Mouse (Mus musculus) heart, embryonic 13.5 days (tissue): ENCODE data around the gene Pdzd4. TPM values are rescaled to one million over a fixed set of nuclear protein-coding genes. Genes with fewer than 3 reads are reported as not detected.

Experiments
- ATAC-seq: fragments of 200-750 bp; cut with Nextera tagmentation; 2 replicates; pipeline ENCODE4 v1.8.0; 2017; ENCODE audit warnings: moderate TSS enrichment; ENCODE audit not compliant: insufficient number of reproducible peaks, low FRiP score, low TSS enrichment; ENCODE audit errors: extremely low read depth
- H3K27ac ChIP-seq: fragments of 300-500 bp; sonication (generic); replicated peaks from 2 replicates; pipeline ENCODE4 v1.5.1; 2015; ENCODE audit warnings: moderate library complexity, mild to moderate bottlenecking, inconsistent platforms
- H3K27me3 ChIP-seq: fragments of 300-500 bp; sonication (generic); replicated peaks from 2 replicates; pipeline ENCODE4 v1.6.1; 2015; ENCODE audit warnings: mild to moderate bottlenecking, inconsistent platforms
- H3K36me3 ChIP-seq: fragments of 300-500 bp; sonication (generic); 2 replicates; pipeline ENCODE4 v1.6.1; 2015; ENCODE audit warnings: mild to moderate bottlenecking, inconsistent platforms
- H3K4me1 ChIP-seq: fragments of 300-500 bp; sonication (generic); 2 replicates; pipeline ENCODE4 v1.6.1; 2015; ENCODE audit warnings: inconsistent platforms
- H3K4me2 ChIP-seq: fragments of 300-500 bp; sonication (generic); 2 replicates; pipeline ENCODE4 v1.6.1; 2015; ENCODE audit warnings: inconsistent platforms, mild to moderate bottlenecking, moderate library complexity
- H3K4me3 ChIP-seq: fragments of 300-500 bp; sonication (generic); 2 replicates; pipeline ENCODE4 v1.5.1; 2015; ENCODE audit warnings: moderate library complexity, mild to moderate bottlenecking, inconsistent platforms
- H3K9ac ChIP-seq: fragments of 300-500 bp; sonication (generic); 2 replicates; pipeline ENCODE4 v1.6.1; 2015; ENCODE audit warnings: inconsistent platforms, mild to moderate bottlenecking, moderate library complexity
- H3K9me3 ChIP-seq: fragments of 300-500 bp; sonication (generic); 2 replicates; pipeline ENCODE4 v1.6.1; 2016; ENCODE audit warnings: inconsistent platforms
- WGBS: fragments of 180-500 bp; shearing (Covaris S2); methylation state at CpG from one replicate; pipeline ENCODE4 v1.1.7; 2015; ENCODE audit warnings: mixed read lengths; 5-methylcytosine and 5-hydroxymethylcytosine counted together
- polyA plus RNA-seq: library from polyadenylated mRNA; unstranded; fragments of >200 nt; fragmentation: Nextera tagmentation; extraction: Ambion mirVana; gene quantifications from 2 replicates; pipeline ENCODE4 v1.2.1, GENCODE M21; 2015

The Pdzd4 gene
- polyA plus RNA-seq, 1 experiment from 2014 or later: 0.27 TPM

GRCm38 (mm10) chrX:73823747-73824146 is 1.0 kb downstream of the Pdzd4 start:
- Histone ChIP-seq H3K4me3 (peak overlapping the region; percentile 65), H3K4me1 (peaks cover 4% of the 10 kb centered on the region; the same call in 1 of the 2 replicates), H3K9me3 (no peaks in the 10 kb centered on the region), H3K9ac (peak overlapping the region; percentile 84; the same call in 1 of the 2 replicates), H3K27ac (no peak overlapping the region), H3K4me2 (peak overlapping the region; percentile 82), H3K36me3 (no peaks in the 10 kb centered on the region), H3K27me3 (peaks cover 46% of the 10 kb centered on the region)
- WGBS: 11% methylated on average over 17 of the region's 17 CpGs
- ATAC-seq: no peak

GRCm38 (mm10) chrX:73816596-73817314 is 8.0 kb downstream of the Pdzd4 start:
- WGBS: 44% methylated on average over 3 of the region's 3 CpGs
- Histone ChIP-seq H3K9me3 (no peaks in the 10 kb centered on the region), H3K27ac (no peak overlapping the region), H3K4me2 (no peak overlapping the region), H3K36me3 (no peaks in the 10 kb centered on the region), H3K9ac (no peak overlapping the region), H3K27me3 (peaks cover 2% of the 10 kb centered on the region; the same call in 1 of the 2 replicates), H3K4me3 (no peak overlapping the region), H3K4me1 (no peaks in the 10 kb centered on the region)
- ATAC-seq: no peak

- Histone ChIP-seq H3K9ac (peak overlapping the region; percentile 69), H3K27ac (no peak overlapping the region), H3K27me3 (no peaks in the 10 kb centered on the region), H3K4me3 (peak overlapping the region; percentile 39), H3K4me1 (no peaks in the 10 kb centered on the region), H3K4me2 (peak overlapping the region; percentile 63), H3K9me3 (no peaks in the 10 kb centered on the region), H3K36me3 (no peaks in the 10 kb centered on the region)
- WGBS: 12% methylated on average over 14 of the region's 14 CpGs
- no peak for ATAC-seq
These were observed 9.7 kb downstream of the Pdzd4 start for GRCm38 (mm10) chrX:73815072-73815471.

- H3K27me3 ChIP-seq: no peaks in the 10 kb centered on the region; the same call in 1 of the 2 replicates
- no peak overlapping the region for H3K4me2 ChIP-seq
- H3K4me3 ChIP-seq: no peak overlapping the region
- no peaks in the 10 kb centered on the region for H3K4me1 ChIP-seq
- H3K9ac ChIP-seq: no peak overlapping the region
- no peaks in the 10 kb centered on the region for H3K36me3 ChIP-seq
- no peak overlapping the region for H3K27ac ChIP-seq
- 72% methylated on average over 1 of the region's 1 CpGs for WGBS
- no peaks in the 10 kb centered on the region for H3K9me3 ChIP-seq
- ATAC-seq: no peak
These were observed 19.0 kb downstream of the Pdzd4 start for GRCm38 (mm10) chrX:73805814-73806213.

GRCm38 (mm10) chrX:73798502-73798901 is 26.3 kb downstream of the Pdzd4 start:
- WGBS: 27% methylated on average over 6 of the region's 9 CpGs
- H3K27me3 ChIP-seq: peaks cover 10% of the 10 kb centered on the region; the same call in 1 of the 2 replicates
- H3K4me3 ChIP-seq: no peak overlapping the region
- no peak; the same call in 1 of the 2 replicates for ATAC-seq
- no peaks in the 10 kb centered on the region for H3K9me3 ChIP-seq
- no peak overlapping the region for H3K27ac ChIP-seq
- no peak overlapping the region for H3K9ac ChIP-seq
- H3K4me1 ChIP-seq: no peaks in the 10 kb centered on the region
- no peaks in the 10 kb centered on the region for H3K36me3 ChIP-seq
- H3K4me2 ChIP-seq: no peak overlapping the region

- Histone ChIP-seq H3K36me3 (no peaks in the 10 kb centered on the region), H3K9me3 (no peaks in the 10 kb centered on the region), H3K4me2 (no peak overlapping the region), H3K9ac (no peak overlapping the region), H3K27me3 (peaks cover 10% of the 10 kb centered on the region; the same call in 1 of the 2 replicates), H3K4me1 (no peaks in the 10 kb centered on the region), H3K27ac (no peak overlapping the region), H3K4me3 (no peak overlapping the region)
- WGBS: 78% methylated on average over 2 of the region's 2 CpGs
- ATAC-seq: no peak
These were observed 27.3 kb downstream of the Pdzd4 start for GRCm38 (mm10) chrX:73797511-73797910.

GRCm38 (mm10) chrX:73793505-73793904 is 31.3 kb downstream of the Pdzd4 start:
- Histone ChIP-seq H3K4me2 (no peak overlapping the region), H3K9me3 (no peaks in the 10 kb centered on the region), H3K9ac (no peak overlapping the region), H3K27ac (no peak overlapping the region), H3K4me3 (no peak overlapping the region), H3K36me3 (peaks cover 28% of the 10 kb centered on the region), H3K27me3 (no peaks in the 10 kb centered on the region), H3K4me1 (peaks cover 2% of the 10 kb centered on the region)
- no peak for ATAC-seq
- 67% methylated on average over 1 of the region's 1 CpGs for WGBS

GRCm38 (mm10) chrX:73793039-73793438 is 31.7 kb downstream of the Pdzd4 start:
- H3K27me3 ChIP-seq: no peaks in the 10 kb centered on the region
- H3K4me3 ChIP-seq: no peak overlapping the region
- H3K36me3 ChIP-seq: peaks cover 28% of the 10 kb centered on the region
- H3K9ac ChIP-seq: no peak overlapping the region
- H3K9me3 ChIP-seq: no peaks in the 10 kb centered on the region
- H3K27ac ChIP-seq: no peak overlapping the region
- peaks cover 7% of the 10 kb centered on the region for H3K4me1 ChIP-seq
- no peak overlapping the region for H3K4me2 ChIP-seq
- no peak for ATAC-seq

- 90% methylated on average over 1 of the region's 1 CpGs for WGBS
- Histone ChIP-seq H3K4me3 (peak overlapping the region; percentile 71), H3K4me1 (peaks cover 22% of the 10 kb centered on the region), H3K9me3 (no peaks in the 10 kb centered on the region), H3K27me3 (no peaks in the 10 kb centered on the region; the same call in 1 of the 2 replicates), H3K4me2 (peak overlapping the region; percentile 78), H3K36me3 (peaks cover 28% of the 10 kb centered on the region), H3K27ac (no peak overlapping the region), H3K9ac (peak overlapping the region; percentile 88)
- ATAC-seq: no peak
These were observed 36.3 kb downstream of the Pdzd4 start for GRCm38 (mm10) chrX:73788501-73788900.

GRCm38 (mm10) chrX:73787225-73787558 is 37.6 kb downstream of the Pdzd4 start:
- WGBS: 5% methylated on average over 22 of the region's 22 CpGs

GRCm38 (mm10) chrX:73786364-73787224 is 38.2 kb downstream of the Pdzd4 start, which contains the start of the genes Idh3g and Ssr4:
Gene Idh3g, minus strand, starts transcription at chrX:73786897.
Gene Ssr4, plus strand, starts transcription at chrX:73787028.
- no peaks in the 10 kb centered on the region for H3K9me3 ChIP-seq
- WGBS: 4% methylated on average over 43 of the region's 52 CpGs
- peaks cover 41% of the 10 kb centered on the region for H3K36me3 ChIP-seq
- H3K4me3 ChIP-seq: peak within 1 kb of the TSS; percentile 71
- H3K4me2 ChIP-seq: peak within 1 kb of the TSS; percentile 78
- ATAC-seq: peak; percentile 96
- peak within 1 kb of the TSS; percentile 88 for H3K9ac ChIP-seq
- H3K4me1 ChIP-seq: peaks cover 22% of the 10 kb centered on the region
- no peaks in the 10 kb centered on the region; the same call in 1 of the 2 replicates for H3K27me3 ChIP-seq
- peak within 1 kb of the TSS; percentile 91 for H3K27ac ChIP-seq

More at GRCm38 (mm10) chrX:73787225-73787558, 37.6 kb downstream of the Pdzd4 start:
- peaks cover 35% of the 10 kb centered on the region for H3K36me3 ChIP-seq
- H3K4me1 ChIP-seq: peaks cover 22% of the 10 kb centered on the region
- H3K27me3 ChIP-seq: no peaks in the 10 kb centered on the region; the same call in 1 of the 2 replicates
- H3K9me3 ChIP-seq: no peaks in the 10 kb centered on the region
- peak overlapping the region; percentile 91 for H3K27ac ChIP-seq
- H3K4me2 ChIP-seq: peak overlapping the region; percentile 78
- H3K9ac ChIP-seq: peak overlapping the region; percentile 88
- ATAC-seq: no peak
- H3K4me3 ChIP-seq: peak overlapping the region; percentile 71
